ENCODE assay signal across 12 mouse cellular contexts in the genomic region with DNA sequence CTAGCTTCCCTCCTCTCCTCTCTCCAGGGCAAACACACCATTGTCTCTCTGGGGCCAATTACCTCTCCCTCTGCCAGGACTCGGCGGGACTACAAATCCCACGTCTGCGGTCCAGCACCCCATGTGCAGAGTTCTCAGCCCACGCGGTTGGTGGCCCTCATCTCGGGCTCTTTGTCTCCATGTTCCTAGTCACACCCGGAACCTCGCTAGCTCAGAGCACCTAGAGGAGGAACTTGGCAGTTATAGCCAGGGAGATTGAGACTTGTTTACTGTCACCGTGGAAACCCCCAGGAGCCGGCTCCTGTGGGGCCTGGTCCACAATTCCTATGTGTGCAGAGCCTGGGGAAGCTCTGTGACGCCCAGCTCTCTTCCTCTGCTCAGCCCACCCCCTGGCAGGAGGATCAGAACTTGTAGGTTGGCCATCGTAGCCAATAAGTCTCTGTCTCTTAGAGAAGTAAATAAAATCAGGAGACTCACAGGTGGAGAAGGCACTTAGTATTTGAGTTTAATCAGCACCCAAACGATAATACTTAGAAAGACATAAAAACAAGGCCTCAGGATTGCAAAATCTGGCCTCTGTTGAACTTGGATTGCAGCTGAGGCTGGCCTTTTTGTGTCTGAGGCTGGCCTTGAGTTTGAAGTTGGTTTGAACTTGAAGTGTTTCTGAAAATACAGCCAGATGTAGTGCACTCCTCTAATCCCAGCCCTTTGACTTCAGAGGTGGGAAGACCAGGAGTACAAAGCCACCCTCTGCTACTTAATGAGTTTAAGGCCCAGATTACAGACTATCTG. TPM values are rescaled to one million over a fixed set of nuclear protein-coding genes. Genes with fewer than 3 reads are reported as not detected.
A peak's percentile ranks its signal among the peaks of the same experiment; 100 is the strongest.
DNase-seq lines count a peak whose midpoint lies in the region; ATAC-seq and TF ChIP-seq lines count a peak whose summit lies in the region.
"Had no signal": no experiment of that assay in that cellular context is flagged by ENCODE, and none has a peak within 500 bp of the region (broad histone marks: within the 10 kb centered on the region; RNA-seq: fewer than 3 reads in every experiment).

No protein-coding gene starts in this region.

- no peak overlapping the region for H3K4me2 ChIP-seq in forebrain, embryonic 11.5 days (ENCODE audit: low read depth, low read length, severe bottlenecking)
- H3K4me2 ChIP-seq: forebrain, embryonic 13.5 days; heart, embryonic 13.5 days had no signal

- no peaks in the 10 kb centered on the region for H3K36me3 ChIP-seq in heart, adult 2 months (ENCODE audit: control insufficient read depth, insufficient read depth, low read length)
- no peaks in the 10 kb centered on the region for H3K36me3 ChIP-seq in macrophage (ENCODE audit: inconsistent target)
- no peaks in the 10 kb centered on the region for H3K36me3 ChIP-seq in midbrain, embryonic 10.5 days
- H3K36me3 ChIP-seq in forebrain, embryonic 11.5 days (ENCODE audit: control insufficient read depth, insufficient read depth, low read length), result no peaks in the 10 kb centered on the region
- H3K36me3 ChIP-seq: heart, embryonic 13.5 days had no signal

- peak; percentile 78 for ATAC-seq in common myeloid progenitor, adult 5-6 weeks (replicated peaks; ENCODE audit: low read depth, poor library complexity, severe bottlenecking)
- ATAC-seq in forebrain, embryonic 11.5 days (replicated peaks; ENCODE audit: low FRiP score), result no peak
- ATAC-seq: forebrain, embryonic 13.5 days had no signal

- no peaks in the 10 kb centered on the region for H3K4me1 ChIP-seq in heart, adult 2 months (ENCODE audit: control insufficient read depth, insufficient read depth, low read length)
- peaks cover 4% of the 10 kb centered on the region; the same call in 1 of the 2 replicates for H3K4me1 ChIP-seq in midbrain, embryonic 10.5 days
- H3K4me1 ChIP-seq in forebrain, embryonic 11.5 days (replicated peaks; ENCODE audit: control insufficient read depth, insufficient read depth, low read length), result 0 out of 2 replicates have a peak, but pooled peaks cover 2% of the 10 kb centered on the region

- no peak overlapping the region for H3K4me3 ChIP-seq in heart, adult 2 months
- peak overlapping the region; percentile 17; the same call in 1 of the 2 replicates for H3K4me3 ChIP-seq in macrophage (ENCODE audit: inconsistent target)
- H3K4me3 ChIP-seq in midbrain, embryonic 10.5 days, result no peak overlapping the region
- no peak overlapping the region for H3K4me3 ChIP-seq in forebrain, embryonic 11.5 days (ENCODE audit: low read depth, low read length)
- H3K4me3 ChIP-seq: forebrain, embryonic 13.5 days; heart, embryonic 13.5 days had no signal

- no peak overlapping the region for H3K9ac ChIP-seq in heart, adult 2 months (ENCODE audit: low read depth, low read length)
- no peak overlapping the region for H3K9ac ChIP-seq in forebrain, embryonic 11.5 days (ENCODE audit: low read length)
- H3K9ac ChIP-seq: forebrain, embryonic 13.5 days; heart, embryonic 13.5 days had no signal

- WGBS in heart, adult 2 months, result 45% methylated on average over 14 of the region's 14 CpGs
- 21% methylated on average over 14 of the region's 14 CpGs for WGBS in macrophage (ENCODE audit: missing documents)
- WGBS in midbrain, embryonic 10.5 days, result 62% methylated on average over 14 of the region's 14 CpGs
- 71% methylated on average over 14 of the region's 14 CpGs for WGBS in forebrain, embryonic 11.5 days

- intact Hi-C loops in heart, adult 2 months (cut with DNase I), result no loop called here
- intact Hi-C loops in heart, postnatal 25 days (cut with DNase I), result no loop called here

- DNase-seq in heart, adult 2 months, result peak in 1 of 2 experiments; percentile 26
- no peak for DNase-seq in heart, postnatal 25 days (ENCODE audit: low spot score)
- DNase-seq in CD4-positive helper T cell, adult 2 months (ENCODE audit: low read depth, low spot score), result peak; percentile 74
- DNase-seq in midbrain, embryonic 10.5 days (ENCODE audit: low spot score), result no peak
- no peak for DNase-seq in right cerebral cortex, postnatal 14 days
- no peak for DNase-seq in forebrain, embryonic 11.5 days (ENCODE audit: low spot score)
- DNase-seq: adrenal gland, postnatal 14 days had no signal

- no peak for TF ChIP-seq POLR2A in heart, adult 2 months (IDR thresholded peaks at IDR 0.05; ENCODE audit: insufficient read depth, low read depth, low read length)

- H3K79me2 ChIP-seq in heart, adult 2 months (replicated peaks; ENCODE audit: control insufficient read depth, insufficient read depth, low read length), result no peaks in the 10 kb centered on the region
- no peaks in the 10 kb centered on the region for H3K79me2 ChIP-seq in macrophage (ENCODE audit: inconsistent target)

- TF ChIP-seq EP300 in heart, adult 2 months (IDR thresholded peaks at IDR 0.05; ENCODE audit: insufficient read depth, low read depth, low read length), result no peak

- no peak for TF ChIP-seq CTCF in heart, adult 2 months (IDR thresholded peaks at IDR 0.05)

- peak overlapping the region; percentile 0; the same call in 1 of the 2 replicates for H3K27ac ChIP-seq in heart, adult 2 months
- H3K27ac ChIP-seq in macrophage, result no peak overlapping the region
- no peak overlapping the region; the same call in 1 of the 2 replicates for H3K27ac ChIP-seq in midbrain, embryonic 10.5 days (replicated peaks)
- no peak overlapping the region for H3K27ac ChIP-seq in forebrain, embryonic 11.5 days (ENCODE audit: low read depth, low read length)
- H3K27ac ChIP-seq: forebrain, embryonic 13.5 days; heart, embryonic 13.5 days had no signal

- no peaks in the 10 kb centered on the region for H3K27me3 ChIP-seq in heart, adult 2 months (ENCODE audit: control insufficient read depth, insufficient read depth, low read length)
- no peaks in the 10 kb centered on the region for H3K27me3 ChIP-seq in midbrain, embryonic 10.5 days (ENCODE audit: low read depth, poor library complexity, severe bottlenecking)
- H3K27me3 ChIP-seq in forebrain, embryonic 11.5 days (ENCODE audit: control insufficient read depth, insufficient read depth, low read length), result no peaks in the 10 kb centered on the region
- H3K27me3 ChIP-seq: forebrain, embryonic 13.5 days; heart, embryonic 13.5 days had no signal

- no peaks in the 10 kb centered on the region for H3K9me3 ChIP-seq in midbrain, embryonic 10.5 days (replicated peaks)
- no peaks in the 10 kb centered on the region for H3K9me3 ChIP-seq in forebrain, embryonic 11.5 days (ENCODE audit: control insufficient read depth, low read length)
- H3K9me3 ChIP-seq: forebrain, embryonic 13.5 days; heart, embryonic 13.5 days had no signal

RNA-seq across cellular contexts. Expression of gene Hnrnpf, which starts 8.6 kb away (rescaled TPM):
- total RNA-seq in heart, adult 2 months (2021), result 100 to 1,000 TPM; 185 to 192 TPM
- polyA plus RNA-seq in heart, adult 2 months (2012; rRNA removed), result 66.1 and 95.9 TPM in 2 replicates
- total RNA-seq in heart, postnatal 25 days (2021), result 100 to 1,000 TPM; 192 to 213 TPM
- total RNA-seq in common myeloid progenitor, adult 5-6 weeks (2017), result 1,320 and 1,371 TPM in 2 replicates
- total RNA-seq in macrophage (2018; cell fraction: chromatin; rRNA removed), result 100 to 1,000 TPM in 25 of 26 experiments, 10 to 100 TPM in 1; 89.6 to 241 (median 173) TPM
- total RNA-seq in macrophage (2018; cell fraction: cytosol; rRNA removed), result 100 to 1,000 TPM; 364 to 516 (median 421) TPM
- total RNA-seq in macrophage (2018; cell fraction: nucleus; rRNA removed), result 100 to 1,000 TPM; 174 to 339 (median 272) TPM
- 406 to 706 TPM (median 525 TPM) in 3 replicates for polyA plus RNA-seq in macrophage (2018)
- 762 and 839 TPM in 2 replicates for polyA plus RNA-seq in midbrain, embryonic 10.5 days (2016; fragmentation: Nextera tagmentation; extraction: Ambion mirVana)
- 782 and 811 TPM in 2 replicates for polyA plus RNA-seq in forebrain, embryonic 11.5 days (2014; fragmentation: Nextera tagmentation; extraction: Ambion mirVana)

RNA-seq across cellular contexts. Expression of gene Zfp239, which starts 29.7 kb away (rescaled TPM):
- under 1 TPM; 0.47 to 0.64 TPM for total RNA-seq in heart, adult 2 months (2021)
- 0.09 and 0.29 TPM in 2 replicates for polyA plus RNA-seq in heart, adult 2 months (2012; rRNA removed)
- total RNA-seq in heart, postnatal 25 days (2021), result under 1 TPM; 0.16 to 0.25 TPM
- 4.3 and 8.9 TPM in 2 replicates for total RNA-seq in common myeloid progenitor, adult 5-6 weeks (2017)
- 1 to 10 TPM in 2 of 26 experiments, under 1 TPM in 8, not detected in 16; 0.23 to 1.9 (median 0.70) TPM for total RNA-seq in macrophage (2018; cell fraction: chromatin; rRNA removed)
- total RNA-seq in macrophage (2018; cell fraction: cytosol; rRNA removed), result under 1 TPM; 0.10 to 0.65 (median 0.20) TPM
- 1 to 10 TPM in 1 of 26 experiments, under 1 TPM in 10, not detected in 15; 0.17 to 1.2 (median 0.36) TPM for total RNA-seq in macrophage (2018; cell fraction: nucleus; rRNA removed)
- polyA plus RNA-seq in macrophage (2018), result 0.40 to 0.84 TPM (median 0.42 TPM) in 3 replicates
- polyA plus RNA-seq in midbrain, embryonic 10.5 days (2016; fragmentation: Nextera tagmentation; extraction: Ambion mirVana), result 12.5 and 12.8 TPM in 2 replicates
- 14.4 and 16.9 TPM in 2 replicates for polyA plus RNA-seq in forebrain, embryonic 11.5 days (2014; fragmentation: Nextera tagmentation; extraction: Ambion mirVana)

RNA-seq across cellular contexts. Expression of gene Fxyd4, which starts 45.9 kb away (rescaled TPM):
- not detected for total RNA-seq in heart, adult 2 months (2021)
- 0.25 TPM in 1 of 2 replicates, not detected in the other for polyA plus RNA-seq in heart, adult 2 months (2012; rRNA removed)
- not detected for total RNA-seq in heart, postnatal 25 days (2021)
- not detected in 2 replicates for total RNA-seq in common myeloid progenitor, adult 5-6 weeks (2017)
- total RNA-seq in macrophage (2018; cell fraction: chromatin; rRNA removed), result not detected
- not detected for total RNA-seq in macrophage (2018; cell fraction: cytosol; rRNA removed)
- total RNA-seq in macrophage (2018; cell fraction: nucleus; rRNA removed), result not detected
- not detected in 3 replicates for polyA plus RNA-seq in macrophage (2018)
- polyA plus RNA-seq in midbrain, embryonic 10.5 days (2016; fragmentation: Nextera tagmentation; extraction: Ambion mirVana), result 2.8 and 3.0 TPM in 2 replicates
- 2.8 and 3.9 TPM in 2 replicates for polyA plus RNA-seq in forebrain, embryonic 11.5 days (2014; fragmentation: Nextera tagmentation; extraction: Ambion mirVana)
- total RNA-seq: adrenal gland, postnatal 14 days; layer of hippocampus, adult 18-20 months had no signal

RNA-seq across cellular contexts. Expression of gene Zfp637, which starts 50.6 kb away (rescaled TPM):
- total RNA-seq in heart, adult 2 months (2021), result 10 to 100 TPM; 28.4 to 30.9 TPM
- 23.5 and 27.8 TPM in 2 replicates for polyA plus RNA-seq in heart, adult 2 months (2012; rRNA removed)
- total RNA-seq in heart, postnatal 25 days (2021), result 10 to 100 TPM; 31.3 to 32.3 TPM
- total RNA-seq in common myeloid progenitor, adult 5-6 weeks (2017), result 22.8 and 30.0 TPM in 2 replicates
- 10 to 100 TPM in 8 of 26 experiments, 1 to 10 TPM in 15, under 1 TPM in 1, not detected in 2; 0.94 to 22.4 (median 7.6) TPM for total RNA-seq in macrophage (2018; cell fraction: chromatin; rRNA removed)
- total RNA-seq in macrophage (2018; cell fraction: cytosol; rRNA removed), result 10 to 100 TPM in 19 of 26 experiments, 1 to 10 TPM in 7; 6.9 to 23.8 (median 14.2) TPM
- total RNA-seq in macrophage (2018; cell fraction: nucleus; rRNA removed), result 10 to 100 TPM in 8 of 26 experiments, 1 to 10 TPM in 18; 1.6 to 22.5 (median 6.0) TPM
- polyA plus RNA-seq in macrophage (2018), result 18.6 to 20.6 TPM (median 19.0 TPM) in 3 replicates
- polyA plus RNA-seq in midbrain, embryonic 10.5 days (2016; fragmentation: Nextera tagmentation; extraction: Ambion mirVana), result 89.5 and 102 TPM in 2 replicates
- polyA plus RNA-seq in forebrain, embryonic 11.5 days (2014; fragmentation: Nextera tagmentation; extraction: Ambion mirVana), result 118 and 123 TPM in 2 replicates
